Mouse (Mus musculus): ENCODE results near the gene Hfe2.

Hfe2 gene

DNA sequence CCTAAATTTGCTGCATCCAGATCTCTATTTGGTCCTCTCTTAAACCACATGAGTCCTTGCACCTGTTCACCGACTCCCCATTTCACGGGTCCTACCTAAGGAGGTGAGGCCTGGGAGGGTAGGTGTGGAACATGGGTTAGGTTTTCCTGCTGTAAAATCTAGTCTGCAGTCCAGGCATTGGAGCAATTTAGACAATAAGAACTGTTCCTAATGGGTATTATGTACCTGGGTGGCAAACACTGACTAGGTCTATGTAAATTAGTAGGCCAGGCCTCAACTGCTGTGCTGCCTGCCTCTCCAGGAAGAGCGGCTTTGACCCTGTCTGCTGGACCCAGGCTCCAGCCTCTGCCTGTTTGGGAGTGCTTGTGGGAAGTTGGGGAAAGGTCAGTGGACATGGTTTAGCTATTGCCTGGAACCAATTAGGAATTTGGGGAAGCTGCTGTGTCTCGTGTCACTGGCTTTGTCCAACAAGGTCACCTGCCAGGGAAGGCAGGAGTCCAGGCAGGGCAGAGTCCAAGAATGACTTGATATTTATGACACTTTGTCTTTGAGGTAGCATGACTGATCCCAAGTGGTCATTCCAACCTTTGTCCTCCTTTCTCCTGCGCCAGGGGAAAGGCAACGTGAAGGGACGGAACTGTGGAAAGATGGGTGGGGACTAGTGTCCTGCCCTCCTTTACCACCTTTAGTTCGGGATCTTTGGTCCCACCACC is 50.5 kb downstream of the Hfe2 start:
- peak; percentile 39 for DNase-seq (ENCODE audit: low spot score)

DNA sequence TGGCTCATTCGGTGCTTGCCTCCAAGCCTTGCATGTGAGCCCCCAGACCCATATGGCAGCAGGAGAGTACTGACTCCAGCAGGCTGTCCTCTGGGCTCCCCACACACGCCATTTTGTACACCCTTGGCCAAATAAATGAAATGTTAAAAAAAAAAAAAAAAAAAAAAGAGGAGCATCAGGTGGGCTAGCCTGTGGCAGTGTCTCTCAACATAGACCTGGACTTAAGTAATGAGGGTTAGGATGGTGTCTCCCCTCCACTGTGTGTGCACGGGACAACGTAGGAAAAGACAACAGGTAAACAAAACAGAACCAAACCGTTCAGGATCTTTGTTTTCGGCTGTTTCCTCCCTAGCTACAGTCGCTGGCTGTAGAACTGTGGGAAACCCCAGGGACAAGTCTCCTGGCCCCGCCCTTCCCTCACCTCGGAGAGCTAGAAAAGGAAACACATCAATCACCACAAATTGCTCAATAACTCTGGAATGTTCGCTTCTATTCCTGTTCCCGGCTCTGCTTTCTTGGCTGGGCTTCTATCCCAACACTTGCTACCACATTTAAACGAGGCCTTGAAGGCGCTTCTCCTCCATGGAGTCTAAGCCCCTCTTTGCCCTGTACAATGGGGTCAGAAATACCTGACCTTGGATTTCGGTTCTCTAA is 51.2 kb downstream of the Hfe2 start:
- peak; percentile 70 for DNase-seq (ENCODE audit: low spot score)

DNA sequence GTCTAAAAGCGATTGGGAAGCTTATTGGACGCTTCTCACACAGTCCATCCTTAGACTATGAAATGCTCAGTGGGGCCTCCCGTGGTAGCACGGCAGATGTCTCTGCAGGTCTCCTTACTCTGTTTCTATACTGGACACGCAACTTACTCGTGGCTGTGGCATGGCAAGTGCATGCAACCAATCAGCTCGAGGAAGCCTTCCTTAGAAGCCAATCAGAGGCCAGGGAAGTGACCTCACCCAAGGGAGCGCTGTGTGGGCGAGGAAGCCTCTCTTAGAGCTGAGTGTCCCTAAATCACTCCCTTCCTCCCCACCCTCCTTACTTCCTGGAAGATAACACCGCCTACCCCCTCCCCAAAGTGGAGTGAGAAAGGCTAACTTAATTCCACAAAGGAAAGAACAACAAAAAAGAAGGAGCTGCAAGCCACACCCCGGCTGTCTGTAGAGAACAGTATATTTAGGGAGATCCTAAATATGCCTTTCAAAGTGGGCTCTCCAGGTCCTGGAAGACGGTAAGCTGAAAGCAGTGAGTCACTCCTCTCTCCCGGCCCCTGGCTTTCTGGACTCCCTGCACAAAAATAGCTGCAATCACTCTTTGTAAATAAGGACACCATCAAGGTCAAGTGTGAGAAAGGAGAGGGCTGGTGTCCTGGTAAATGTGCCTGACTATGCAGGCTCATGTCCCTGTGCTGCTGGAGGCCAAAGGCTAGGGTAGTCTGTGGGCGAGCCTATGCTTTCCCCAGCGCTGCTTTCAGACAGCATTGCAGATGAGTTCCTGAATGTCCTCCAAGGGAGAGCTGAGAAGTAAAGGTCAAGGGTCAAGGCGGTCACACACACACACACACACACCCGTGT is 51.9 kb downstream of the Hfe2 start, which contains the start of gene Gm16253:
Gene Gm16253, plus strand, starts transcription at position 295 of the 852 bp plus-strand sequence.
- DNase-seq (ENCODE audit: low spot score) = peak; percentile 90

DNA sequence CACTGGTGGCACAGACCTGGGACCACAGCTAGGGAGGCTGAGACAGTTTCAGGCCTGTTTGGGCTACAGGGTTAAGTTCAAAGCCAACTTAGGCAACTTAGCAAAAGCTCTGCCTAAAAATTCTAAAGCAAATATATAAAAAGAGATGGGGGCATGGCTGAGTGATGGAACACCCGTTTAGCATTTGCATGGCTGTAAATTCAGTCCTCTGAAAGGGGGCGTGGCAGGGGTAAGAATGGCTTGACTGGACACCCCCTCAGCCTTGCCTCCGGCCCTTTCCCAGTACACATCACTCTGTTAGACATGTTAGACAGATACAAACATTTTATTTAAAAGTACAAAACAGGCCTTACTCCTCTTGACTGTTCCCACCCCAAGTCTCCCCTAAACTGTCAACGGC is 52.6 kb downstream of the Hfe2 start:
- peak; percentile 58 for DNase-seq (ENCODE audit: low spot score)

Data from testis, postnatal 10 days (tissue).